Mouse (Mus musculus) brain, embryonic 18.5 days (tissue): ENCODE measurements at regions not wholly inside any gene's neighbourhood (a gene's known extent, or its start where the extent isn't known, plus 50 kb on each side); places are given as distances from the start of the nearest gene placed in this dataset.
"Not testable (repeated sequence)": the region's sequence is repeated elsewhere in the genome, so short reads cannot be mapped to it uniquely, and the experiment has no call there.

Experiments
- DNase-seq: peaks from one replicate; pipeline ENCODE4 v3.0.0-alpha.2; 2012; ENCODE audit warnings: low read depth, low spot score

GRCm38 (mm10) chr17:63704991-63705390, 157.9 kb upstream of the Fer start:
- no peak for DNase-seq

GRCm38 (mm10) chr17:63712937-63713336, 149.9 kb upstream of the Fer start:
- DNase-seq = no peak

DNA sequence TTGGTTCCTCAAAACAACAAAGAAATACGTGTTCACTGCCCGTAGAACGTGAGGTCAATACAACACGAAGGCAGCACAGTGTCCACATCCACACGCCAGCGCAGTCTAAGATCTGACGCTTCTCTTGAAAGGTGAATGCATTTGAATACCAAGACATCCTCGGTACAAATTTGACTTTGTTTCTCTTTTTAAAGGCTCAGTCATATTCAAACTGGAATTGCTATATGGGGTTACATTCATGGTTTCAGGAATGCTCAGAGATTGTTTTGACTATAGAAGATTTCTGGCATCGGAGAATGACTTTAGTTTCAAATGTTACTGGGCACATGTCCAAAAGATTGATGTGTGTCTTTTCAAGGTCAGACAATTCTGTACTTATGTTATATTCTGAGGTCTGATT, 147.2 kb upstream of the Fer start:
- no peak for DNase-seq

DNA sequence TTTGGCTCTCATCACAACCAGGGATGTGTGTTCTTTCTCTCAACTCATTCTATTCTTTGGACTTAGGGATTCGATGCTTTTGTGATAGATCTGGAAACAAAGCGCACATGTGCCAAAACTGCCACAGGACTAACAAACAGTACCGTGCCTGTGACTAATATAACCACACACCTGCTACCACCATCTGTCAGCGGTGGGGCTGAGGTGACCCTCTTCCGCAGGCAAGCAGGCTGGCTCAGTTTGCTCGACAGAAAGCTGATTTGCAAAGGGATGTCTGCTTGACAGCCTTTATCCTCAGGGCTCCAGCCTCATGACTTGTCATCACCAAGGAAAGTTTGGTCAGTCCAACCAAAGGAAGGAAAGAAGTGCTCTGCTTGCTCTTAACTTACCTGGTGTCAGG, 146.7 kb upstream of the Fer start:
- no peak for DNase-seq

DNA sequence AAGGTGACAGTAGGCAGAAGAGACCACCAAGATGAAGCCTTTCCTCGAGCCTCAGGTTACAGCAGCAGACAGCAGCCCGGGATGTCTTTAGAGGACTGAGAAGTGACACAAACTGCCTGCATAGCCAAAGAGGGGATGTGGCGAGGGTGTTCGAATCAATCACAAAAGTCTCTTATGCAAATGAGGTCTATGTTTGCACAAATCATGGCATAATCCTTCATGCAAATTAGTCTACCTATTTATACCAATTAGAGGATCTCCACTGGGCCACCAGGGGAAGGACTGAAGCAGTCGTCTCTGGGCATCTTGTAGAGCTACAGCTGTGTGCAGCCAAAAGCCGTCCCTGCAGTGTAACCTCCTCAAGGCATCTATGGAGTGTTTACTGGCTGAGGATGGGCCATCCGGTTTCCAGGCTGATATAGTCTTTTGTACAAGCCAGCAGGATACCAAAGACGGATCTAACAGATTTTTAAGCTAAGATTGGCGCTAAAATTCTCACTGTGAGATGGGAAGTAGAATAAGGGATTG, 145.7 kb upstream of the Fer start:
- DNase-seq = no peak

GRCm38 (mm10) chr17:63718972-63719715, 143.7 kb upstream of the Fer start:
- DNase-seq = no peak

- DNase-seq = no peak
These were observed 143.1 kb upstream of the Fer start for GRCm38 (mm10) chr17:63719771-63720170.

GRCm38 (mm10) chr17:63720883-63721282, 142.0 kb upstream of the Fer start:
- no peak for DNase-seq

DNA sequence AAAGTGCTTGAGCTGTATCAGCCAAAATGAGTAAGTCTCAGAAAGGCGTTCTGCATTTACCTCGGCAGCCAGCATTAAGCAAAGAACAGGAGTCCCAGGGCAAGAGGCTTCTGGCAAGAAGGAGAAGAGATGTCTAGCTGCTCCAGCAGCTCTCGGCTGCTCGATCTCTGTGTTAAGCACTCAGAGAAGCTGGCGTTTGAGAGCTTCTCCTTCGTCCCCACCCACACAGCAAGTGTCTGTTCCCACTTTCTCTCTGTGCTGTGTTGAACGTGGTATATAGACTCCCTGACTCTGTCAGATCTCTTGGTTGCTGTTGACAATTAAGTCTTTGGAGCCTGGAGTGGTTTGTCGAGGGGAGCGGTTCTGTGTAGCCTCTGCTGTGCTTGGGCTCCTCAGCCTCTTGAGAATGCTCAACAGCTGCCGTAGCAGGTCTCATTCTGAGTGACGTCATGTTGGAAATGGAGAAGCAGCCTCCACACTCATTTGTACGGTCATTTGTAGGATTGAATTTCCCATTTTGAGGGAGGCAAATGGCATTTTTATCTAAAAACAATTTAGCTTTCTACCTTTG, 140.3 kb upstream of the Fer start:
- no peak for DNase-seq

GRCm38 (mm10) chr17:63738206-63738605, 124.7 kb upstream of the Fer start:
- no peak for DNase-seq

DNA sequence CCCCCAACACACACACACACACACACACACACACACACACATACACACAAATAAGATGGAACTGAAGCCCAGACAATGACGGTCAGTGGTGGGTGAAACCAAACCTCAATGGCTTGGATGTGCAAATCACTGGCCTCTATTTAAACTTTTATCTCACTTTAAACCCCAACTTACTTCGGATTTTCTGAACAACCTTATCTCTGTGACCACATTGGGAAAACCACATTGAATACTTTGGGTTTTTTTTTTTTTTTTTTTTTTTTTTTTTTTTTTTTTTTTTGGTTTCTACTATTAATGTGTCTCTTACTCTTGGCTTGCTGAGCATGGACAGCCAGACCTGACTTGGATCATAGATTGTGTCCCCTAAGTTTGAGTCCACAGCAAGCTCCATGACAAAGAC, 123.2 kb upstream of the Fer start:
- DNase-seq = no peak

GRCm38 (mm10) chr17:63749257-63749656, 113.6 kb upstream of the Fer start:
- not testable (repeated sequence) for DNase-seq

GRCm38 (mm10) chr17:63754399-63754798, 108.5 kb upstream of the Fer start:
- no peak for DNase-seq

DNA sequence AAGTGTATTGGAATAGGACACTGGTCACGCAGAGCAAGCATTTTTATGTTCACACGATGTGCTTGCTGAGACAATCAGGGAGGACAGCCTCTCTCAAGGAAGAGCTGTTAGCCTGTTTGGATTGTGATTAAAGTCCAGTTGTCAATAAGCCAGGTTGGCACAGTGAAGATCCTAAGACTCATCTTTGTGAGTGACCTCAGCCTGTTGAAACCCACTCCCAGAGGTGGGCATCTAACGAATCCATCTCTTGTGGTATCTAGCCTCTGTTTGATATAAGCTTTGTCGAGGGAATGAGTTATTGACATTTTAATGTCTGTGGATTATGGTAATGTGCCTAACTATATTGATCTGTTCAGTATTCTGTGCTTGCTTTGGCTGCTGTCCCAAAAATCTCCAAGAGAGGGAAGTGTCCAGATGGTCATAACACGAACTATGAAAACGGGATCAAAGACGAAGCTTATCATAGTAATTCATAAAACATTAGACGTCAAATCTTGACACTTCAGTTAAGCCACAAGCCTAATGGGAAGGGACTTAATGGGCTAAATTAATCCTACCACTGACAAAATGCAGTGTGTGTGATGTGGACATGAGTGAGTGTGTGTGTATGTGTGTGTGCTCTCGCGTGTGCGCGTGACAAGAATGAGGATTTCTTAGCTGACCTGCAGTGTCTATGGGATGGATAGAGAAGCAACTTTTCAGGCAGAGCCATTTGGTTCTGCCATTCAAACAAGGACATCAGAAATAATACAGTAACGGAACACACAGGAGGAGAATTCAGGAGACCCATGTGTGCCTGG, 104.8 kb upstream of the Fer start:
- DNase-seq = no peak

DNA sequence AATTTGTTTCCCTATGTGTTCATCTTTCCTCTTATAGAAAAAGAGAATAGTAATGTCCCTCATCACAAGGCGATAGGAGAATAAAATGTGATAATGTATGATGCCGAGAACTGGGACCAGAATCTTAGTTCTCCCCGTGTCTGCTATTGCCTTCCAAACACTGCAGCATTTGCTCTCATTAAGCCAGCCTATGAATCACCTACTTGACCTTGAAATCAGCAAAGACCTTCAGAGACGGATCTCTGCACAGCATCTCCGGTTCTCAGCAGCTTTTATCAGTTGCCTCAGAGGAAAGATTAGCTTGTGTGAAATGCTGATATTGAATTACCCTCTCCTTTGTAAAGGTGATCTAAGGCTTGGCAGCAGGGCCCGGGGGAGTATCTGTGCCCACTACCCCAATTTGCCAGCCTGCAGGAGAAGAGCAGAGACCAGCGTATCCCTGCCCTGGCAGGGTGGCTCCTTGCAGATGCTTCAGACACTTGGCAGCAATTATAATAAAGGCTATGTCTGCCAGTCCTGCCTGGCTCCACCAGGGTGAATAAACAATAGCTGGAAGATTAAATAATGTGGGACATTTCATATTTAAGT, 104.0 kb upstream of the Fer start:
- no peak for DNase-seq

- DNase-seq = no peak
These were observed 101.8 kb upstream of the Fer start for GRCm38 (mm10) chr17:63761058-63761457.

DNA sequence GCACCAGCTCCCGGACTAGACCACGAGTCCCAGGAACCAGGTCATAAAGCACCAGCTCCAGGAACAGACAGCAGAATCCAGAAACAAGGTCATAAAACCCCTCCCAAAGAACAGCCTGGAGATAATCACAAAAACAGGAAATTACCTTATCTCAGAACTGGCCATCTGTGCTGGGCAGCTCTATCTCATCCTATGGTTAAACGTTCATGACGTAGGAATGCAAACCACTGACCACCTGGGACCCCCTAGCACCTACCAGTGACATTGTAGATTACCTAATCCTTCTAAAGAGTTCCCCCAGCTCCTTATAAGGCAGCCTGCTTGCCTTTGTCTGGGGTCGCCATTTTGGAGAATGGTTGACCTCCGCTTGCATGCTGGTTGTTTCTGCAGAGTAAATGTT, 91.8 kb upstream of the Fer start:
- DNase-seq = no peak

DNA sequence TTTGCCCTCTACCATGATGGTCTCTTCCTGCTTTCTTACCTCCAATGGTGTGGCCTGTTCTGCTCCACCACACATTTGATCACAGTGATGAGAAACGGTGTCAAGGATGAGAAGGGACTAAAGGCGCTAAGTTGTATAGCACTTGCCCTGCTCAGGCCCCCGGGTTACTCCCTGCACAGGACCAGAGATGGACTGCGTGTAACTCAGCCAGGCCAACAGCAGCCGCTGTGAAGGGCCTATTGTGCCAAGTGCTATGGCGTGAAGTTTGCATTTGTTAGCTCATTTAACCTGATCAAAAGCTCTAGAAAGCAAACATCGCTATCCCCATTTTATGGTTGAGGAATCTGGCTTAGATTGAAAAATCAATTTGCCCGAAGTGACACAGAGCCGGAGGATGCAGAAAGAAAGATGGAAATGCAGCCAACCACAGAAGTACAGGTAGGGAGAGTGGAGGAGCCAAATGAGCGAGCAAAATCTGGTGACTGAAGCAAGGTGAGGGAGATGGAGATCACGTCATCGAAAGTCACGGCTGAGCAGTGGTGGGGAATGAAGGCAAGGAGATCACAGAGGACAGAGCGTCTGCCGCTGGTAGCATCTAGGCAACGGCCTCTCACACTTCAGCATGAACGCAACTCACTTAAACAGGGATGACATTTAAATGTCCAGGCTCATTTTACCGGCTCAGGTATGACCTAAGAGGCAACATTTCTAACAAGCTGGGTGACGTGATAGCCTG, 78.3 kb upstream of the Fer start:
- no peak for DNase-seq

- no peak for DNase-seq
These were observed 76.4 kb upstream of the Fer start for GRCm38 (mm10) chr17:63786444-63786843.

DNA sequence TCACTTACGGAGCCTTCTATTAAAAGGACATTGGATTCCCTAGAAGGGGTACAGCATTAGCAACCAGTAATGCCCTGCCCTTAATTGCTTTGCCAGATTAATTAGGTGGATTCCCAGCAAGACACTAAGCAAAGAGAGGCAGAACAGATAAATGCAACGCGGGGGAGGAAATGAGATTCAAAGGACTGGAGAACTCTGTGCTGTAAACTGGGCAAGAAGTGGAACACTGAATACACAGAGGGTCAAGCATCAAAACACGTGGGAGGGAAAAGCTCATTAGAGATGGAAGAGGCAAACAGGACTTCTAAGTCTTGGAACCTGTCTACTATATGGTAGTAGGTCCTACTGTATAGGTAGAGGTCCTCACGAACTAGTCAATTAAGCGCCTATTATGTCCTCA, 68.5 kb upstream of the Fer start:
- DNase-seq = no peak

DNA sequence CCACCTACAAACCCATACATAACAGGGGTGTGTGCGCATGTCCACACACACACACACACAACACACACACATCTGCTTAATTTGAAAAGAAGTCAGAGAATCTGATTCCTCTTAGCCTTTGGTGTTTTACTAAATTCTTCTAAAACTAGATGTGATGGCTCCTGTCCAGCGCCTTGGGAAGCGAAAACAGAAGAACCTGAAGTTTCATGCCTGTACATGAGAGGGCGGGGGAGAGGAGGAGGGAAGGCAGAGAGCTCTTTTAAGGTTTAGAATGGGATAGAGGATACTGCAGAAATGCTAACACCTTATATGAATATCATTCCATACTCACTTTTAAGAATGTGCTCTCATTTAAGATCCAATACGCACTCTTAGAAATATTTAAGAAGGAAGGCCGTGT, 64.5 kb upstream of the Fer start:
- no peak for DNase-seq
